Mouse (Mus musculus) urinary bladder, postnatal 25 days (tissue): ENCODE measurements around the gene Uggt2.

Source experiments
- DNase-seq: peaks from one replicate; pipeline ENCODE4 v3.0.0; 2022; ENCODE audit warnings: low spot score

Gene Uggt2

GRCm38 (mm10) chr14:118980890-118981289 is 118.3 kb downstream of the Uggt2 start:
- DNase-seq: no peak

DNA sequence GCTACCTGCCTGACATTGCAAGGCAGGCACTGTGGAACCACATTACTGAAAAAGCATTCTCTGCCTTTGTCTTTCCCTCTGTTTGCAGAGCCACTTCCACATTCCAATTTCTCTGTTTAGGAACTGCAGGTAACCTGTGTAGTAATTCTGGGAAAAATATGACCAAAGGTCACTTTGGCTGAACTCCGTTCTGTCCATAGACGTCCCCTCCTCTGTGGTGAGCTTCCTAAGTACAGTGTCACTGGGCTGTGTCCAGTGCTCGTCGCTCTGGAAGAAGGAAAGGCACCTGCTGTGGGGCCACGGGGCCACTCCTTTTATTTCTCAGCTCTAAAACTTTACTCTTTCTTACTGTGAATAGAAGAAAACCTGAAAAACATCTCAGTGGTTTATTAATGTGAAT is 118.9 kb downstream of the Uggt2 start:
- no peak for DNase-seq

DNA sequence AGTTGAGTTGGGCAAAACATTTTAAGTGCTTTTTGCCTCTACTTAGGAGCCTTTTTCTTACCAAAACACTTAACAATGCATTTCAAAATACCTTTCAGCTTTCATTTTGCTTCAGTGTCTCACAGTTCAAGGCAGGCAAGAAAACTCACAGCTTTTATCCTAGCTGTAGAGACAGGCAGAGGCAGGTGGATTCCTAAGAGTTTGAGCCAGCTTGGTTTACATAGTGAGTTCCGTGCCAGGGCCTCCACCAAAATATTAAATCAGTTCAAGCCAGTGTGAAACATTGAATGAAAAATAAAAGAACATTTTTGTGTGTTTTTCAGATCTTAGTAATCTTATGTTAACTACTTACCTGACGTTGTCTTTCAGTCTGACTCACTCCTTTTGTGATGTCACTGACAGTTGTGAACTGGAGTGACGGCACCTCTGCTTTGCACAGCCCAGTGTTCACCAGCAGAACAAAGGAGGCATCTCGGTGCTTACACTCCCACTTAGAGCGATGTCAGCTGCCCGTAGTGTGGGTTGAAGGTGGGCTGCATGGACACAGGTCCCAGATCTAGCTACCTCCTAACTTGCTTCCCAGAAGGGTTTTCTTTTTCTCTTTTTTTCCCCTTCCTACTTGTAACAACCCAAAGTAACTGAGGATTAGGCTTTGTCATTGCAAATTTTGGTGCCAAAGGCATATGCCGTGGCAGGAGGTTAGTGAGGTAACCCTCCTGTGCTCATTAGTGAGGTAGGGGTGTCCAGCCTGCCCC is 119.5 kb downstream of the Uggt2 start:
- DNase-seq: no peak

- no peak for DNase-seq
Observed at GRCm38 (mm10) chr14:118977136-118977816, 122.0 kb downstream of the Uggt2 start.

DNA sequence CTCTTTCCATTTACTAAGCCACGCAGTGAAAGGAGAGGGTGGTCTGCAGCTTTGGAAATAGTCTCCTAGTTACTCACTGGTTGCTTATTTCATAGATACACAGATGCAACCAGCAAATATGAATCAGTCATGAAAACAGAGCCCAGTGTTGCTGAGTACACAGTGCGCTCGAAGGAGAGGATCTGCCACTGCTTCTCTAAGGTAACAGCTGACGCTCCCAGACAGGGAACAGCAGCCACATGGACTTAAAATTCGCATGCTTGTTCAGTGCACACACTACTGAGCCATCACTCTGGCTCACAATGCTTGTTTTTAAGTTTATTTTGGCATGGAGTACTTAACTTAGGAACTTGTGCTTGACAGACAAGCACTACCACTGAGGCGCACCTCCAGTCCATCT is 127.0 kb downstream of the Uggt2 start:
- DNase-seq: no peak

DNA sequence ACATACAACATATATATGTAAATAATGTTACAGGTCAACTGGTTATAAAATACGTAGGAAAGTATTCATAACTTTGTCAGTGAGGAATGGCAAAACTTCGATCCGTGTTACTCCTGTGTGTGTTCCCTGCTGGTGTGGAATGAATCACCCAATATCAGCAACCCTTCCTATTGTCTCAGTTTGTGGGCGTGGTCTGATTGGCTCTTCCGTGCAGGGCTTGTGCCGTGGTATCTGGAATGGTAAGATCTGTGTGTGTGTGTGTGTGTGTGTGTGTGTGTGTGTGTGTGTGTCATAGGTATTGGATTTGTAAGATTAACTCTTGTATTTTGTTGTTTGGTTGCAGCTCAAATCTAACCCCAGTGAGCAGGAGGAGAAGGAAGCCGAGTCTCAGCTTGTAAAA is 131.6 kb downstream of the Uggt2 start:
- no peak for DNase-seq

- no peak for DNase-seq
Observed at GRCm38 (mm10) chr14:118965356-118966000, 133.8 kb downstream of the Uggt2 start.

DNA sequence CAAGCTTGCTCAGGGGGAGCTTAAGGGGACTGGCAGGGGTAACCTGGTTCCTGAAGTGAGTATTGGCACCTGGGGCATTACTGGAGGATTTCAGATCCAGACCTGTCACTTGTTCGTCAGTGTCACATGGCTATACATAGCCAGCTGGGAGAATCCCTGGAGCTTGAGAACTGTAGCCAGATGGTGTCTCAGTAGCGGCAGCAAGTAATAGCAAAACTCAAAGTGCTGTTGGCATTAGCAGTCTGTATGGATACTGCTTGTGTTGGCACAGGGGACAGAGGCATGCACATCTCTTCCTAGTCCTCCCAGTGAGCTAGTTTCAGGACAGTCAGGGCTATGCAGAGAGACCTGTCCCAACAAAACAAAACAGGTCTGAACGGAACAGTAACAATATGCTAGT is 141.2 kb downstream of the Uggt2 start:
- no peak for DNase-seq

- DNase-seq: no peak
Observed at GRCm38 (mm10) chr14:118951912-118952583, 147.2 kb downstream of the Uggt2 start.

GRCm38 (mm10) chr14:118948841-118949240 is 150.4 kb downstream of the Uggt2 start:
- no peak for DNase-seq

- DNase-seq: no peak
Observed at GRCm38 (mm10) chr14:118944702-118945101, 154.5 kb downstream of the Uggt2 start.

DNA sequence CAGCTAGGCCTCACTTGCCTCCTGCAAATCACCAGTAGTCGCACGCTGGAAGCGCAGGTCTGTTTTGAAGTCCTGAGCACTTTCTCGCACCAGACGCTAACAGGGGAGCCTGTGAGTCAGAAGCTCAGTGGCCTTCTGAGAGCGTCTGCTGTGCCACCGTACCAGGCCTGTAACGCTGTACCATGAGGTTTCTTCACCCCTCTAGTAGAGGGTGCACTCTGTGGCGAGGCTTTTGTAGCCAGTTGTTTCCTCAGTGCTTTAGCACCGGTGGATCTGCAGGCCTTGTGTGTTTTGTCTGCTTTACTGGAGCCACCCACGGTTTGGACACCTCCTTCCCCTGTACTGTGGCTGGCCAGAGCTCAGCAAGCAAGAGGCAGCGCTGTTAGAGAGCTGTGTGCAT is 157.2 kb downstream of the Uggt2 start:
- no peak for DNase-seq

GRCm38 (mm10) chr14:118940796-118941495 is 158.3 kb downstream of the Uggt2 start:
- DNase-seq: no peak

- DNase-seq: no peak
Observed at GRCm38 (mm10) chr14:118938551-118938950, 160.7 kb downstream of the Uggt2 start.

- peak; percentile 97 for DNase-seq
Observed at GRCm38 (mm10) chr14:118937533-118938492, 161.4 kb downstream of the Uggt2 start, which contains the start of gene Dnajc3. Gene Dnajc3 (plus strand): TSS chr14:118937976.

DNA sequence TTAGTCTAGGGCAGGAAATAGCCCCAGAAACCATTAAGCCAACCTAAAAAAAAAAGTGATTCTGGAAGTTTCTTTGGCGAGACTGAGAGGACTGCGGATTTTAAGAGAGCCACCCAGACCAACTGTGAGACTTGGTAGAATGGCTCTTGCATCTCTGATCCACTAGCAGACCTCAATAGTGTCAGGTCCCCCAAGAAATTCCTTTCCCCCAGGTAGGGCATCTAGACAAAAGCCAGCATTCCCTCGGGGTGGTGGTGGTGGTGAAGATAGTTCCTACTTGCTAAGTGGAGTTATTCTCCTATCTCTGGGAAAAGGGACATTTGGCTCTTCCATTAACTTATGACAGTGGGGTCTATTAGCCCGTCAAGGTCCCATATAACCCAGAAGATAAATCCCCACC is 162.3 kb downstream of the Uggt2 start:
- no peak for DNase-seq

GRCm38 (mm10) chr14:118936236-118936635 is 163.0 kb downstream of the Uggt2 start:
- no peak for DNase-seq
